Comparison of ENCODE assay signal across 8 mouse cellular contexts in the genomic region with DNA sequence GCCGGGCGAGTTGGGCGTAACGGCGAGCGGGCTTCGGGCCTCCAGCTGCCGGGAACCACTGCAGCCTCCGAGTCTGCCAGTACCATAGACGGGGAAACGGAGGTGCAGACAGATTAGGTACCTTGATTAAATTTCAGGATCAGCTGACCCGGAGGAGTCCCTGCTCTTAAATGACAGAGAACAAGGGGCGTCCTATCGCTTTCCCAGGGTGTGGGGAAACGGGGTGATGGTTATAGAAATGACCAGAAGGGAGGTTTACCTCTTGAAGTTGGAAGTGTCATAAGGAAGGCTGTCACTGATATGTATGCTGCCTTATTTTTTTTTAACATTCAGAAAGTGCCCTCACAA. TPM values are rescaled to one million over a fixed set of nuclear protein-coding genes. Genes with fewer than 3 reads are reported as not detected.
A peak's percentile ranks its signal among the peaks of the same experiment; 100 is the strongest.
DNase-seq lines count a peak whose midpoint lies in the region; ATAC-seq and TF ChIP-seq lines count a peak whose summit lies in the region.

No protein-coding gene starts in this region.

- peak; percentile 39; the same call in 1 of the 2 replicates for ATAC-seq in frontal cortex, adult (ENCODE audit: low TSS enrichment)
- ATAC-seq in liver, embryonic 11.5 days (replicated peaks; ENCODE audit: low FRiP score): no peak
- no peak for ATAC-seq in stomach, postnatal 0 days (ENCODE audit: low FRiP score, low TSS enrichment)

- no peak for TF ChIP-seq EP300 in stomach, postnatal 0 days (optimal IDR thresholded peaks at IDR 0.05)

- H3K4me3 ChIP-seq in spleen, adult 2 months (ENCODE audit: extremely low read depth, insufficient read depth, insufficient read length): peak overlapping the region; percentile 74
- peak overlapping the region; percentile 74 for H3K4me3 ChIP-seq in liver, embryonic 11.5 days (ENCODE audit: low read depth, low read length)
- H3K4me3 ChIP-seq in stomach, postnatal 0 days (ENCODE audit: low read depth, low read length): peak overlapping the region; percentile 75

- WGBS in spleen, adult 2 months: 0% methylated on average over 15 of the region's 15 CpGs
- under 1% methylated on average over 15 of the region's 15 CpGs for WGBS in liver, embryonic 11.5 days
- WGBS in stomach, postnatal 0 days: under 1% methylated on average over 15 of the region's 15 CpGs

- H3K4me2 ChIP-seq in liver, embryonic 11.5 days: peak overlapping the region; percentile 98
- peak overlapping the region; percentile 86 for H3K4me2 ChIP-seq in stomach, postnatal 0 days (replicated peaks; ENCODE audit: low read depth)

- H3K27me3 ChIP-seq in spleen, adult 2 months (ENCODE audit: control insufficient read depth, insufficient read depth, low read length): no peaks in the 10 kb centered on the region
- H3K27me3 ChIP-seq in liver, embryonic 11.5 days (replicated peaks; ENCODE audit: control insufficient read depth, insufficient read depth, low read length): no peaks in the 10 kb centered on the region
- H3K27me3 ChIP-seq in stomach, postnatal 0 days (ENCODE audit: control insufficient read depth, insufficient read depth, low read length): no peaks in the 10 kb centered on the region

- peaks cover 6% of the 10 kb centered on the region; the same call in 1 of the 2 replicates for H3K36me3 ChIP-seq in spleen, adult 2 months (ENCODE audit: control insufficient read depth, insufficient read depth, low read length)
- peaks cover 16% of the 10 kb centered on the region for H3K36me3 ChIP-seq in liver, embryonic 11.5 days (ENCODE audit: control insufficient read depth, insufficient read depth, low read length)
- H3K36me3 ChIP-seq in stomach, postnatal 0 days (ENCODE audit: control insufficient read depth, insufficient read depth, low read length): 0 out of 2 replicates have a peak, but pooled peaks cover 7% of the 10 kb centered on the region

- no peaks in the 10 kb centered on the region for H3K9me3 ChIP-seq in liver, embryonic 11.5 days (ENCODE audit: control insufficient read depth, low read length)
- H3K9me3 ChIP-seq in stomach, postnatal 0 days (ENCODE audit: control insufficient read depth, low read length): no peaks in the 10 kb centered on the region

- H3K4me1 ChIP-seq in spleen, adult 2 months (ENCODE audit: control insufficient read depth, insufficient read depth, insufficient read length): peaks cover 4% of the 10 kb centered on the region; the same call in 1 of the 2 replicates
- H3K4me1 ChIP-seq in liver, embryonic 11.5 days (replicated peaks; ENCODE audit: control insufficient read depth, insufficient read depth, low read length): peaks cover 19% of the 10 kb centered on the region
- peaks cover 5% of the 10 kb centered on the region; the same call in 1 of the 2 replicates for H3K4me1 ChIP-seq in stomach, postnatal 0 days (replicated peaks; ENCODE audit: control insufficient read depth, insufficient read depth)

- no peak for DNase-seq in frontal cortex, postnatal 14 days (ENCODE audit: low spot score in 2 of 2)
- DNase-seq in spleen, adult 2 months (ENCODE audit: low read depth in 1 of 2, low spot score in 2 of 2): no peak
- DNase-seq in spleen, postnatal 4 days (ENCODE audit: low spot score in 2 of 2): no peak
- DNase-seq in liver, embryonic 11.5 days (ENCODE audit: low spot score): no peak
- DNase-seq in stomach, postnatal 0 days (ENCODE audit: low spot score): no peak
- DNase-seq in right cerebral cortex, adult 2 months (ENCODE audit: low spot score in 2 of 2): no peak
- DNase-seq in urinary bladder, adult 18-20 months (ENCODE audit: low spot score in 2 of 2): no peak

- no peak for TF ChIP-seq POLR2A in spleen, adult 2 months (IDR thresholded peaks at IDR 0.05; ENCODE audit: low read depth, low read length)

- H3K27ac ChIP-seq in spleen, adult 2 months (ENCODE audit: insufficient read depth, low read length): peak overlapping the region; percentile 64
- peak overlapping the region; percentile 87 for H3K27ac ChIP-seq in liver, embryonic 11.5 days (ENCODE audit: low read depth, low read length)
- H3K27ac ChIP-seq in stomach, postnatal 0 days (replicated peaks): peak overlapping the region; percentile 95

- H3K9ac ChIP-seq in liver, embryonic 11.5 days (ENCODE audit: low read depth, low read length): peak overlapping the region; percentile 84
- H3K9ac ChIP-seq in stomach, postnatal 0 days (ENCODE audit: low read length): peak overlapping the region; percentile 82

- TF ChIP-seq CTCF in spleen, adult 2 months (IDR thresholded peaks at IDR 0.05; ENCODE audit: extremely low read depth, insufficient read depth, insufficient read length, insufficient replicate concordance): no peak
- TF ChIP-seq CTCF in stomach, postnatal 0 days (IDR thresholded peaks at IDR 0.05; ENCODE audit: low read depth): no peak

RNA-seq across cellular contexts. Expression of gene Armc6, which starts 0.5 kb away (rescaled TPM):
- 11.5 and 14.1 TPM in 2 replicates for polyA plus RNA-seq in spleen, adult 2 months (2012; rRNA removed)
- polyA plus RNA-seq in liver, embryonic 11.5 days (2014; fragmentation: Nextera tagmentation; extraction: Ambion mirVana): 34.8 and 35.0 TPM in 2 replicates
- 11.9 and 12.9 TPM in 2 replicates for polyA plus RNA-seq in stomach, postnatal 0 days (2015; fragmentation: Nextera tagmentation; extraction: Ambion mirVana)

RNA-seq across cellular contexts. Expression of gene Sugp2, which starts 0.7 kb away (rescaled TPM):
- polyA plus RNA-seq in spleen, adult 2 months (2012; rRNA removed): 38.3 and 40.0 TPM in 2 replicates
- 33.0 and 40.8 TPM in 2 replicates for polyA plus RNA-seq in liver, embryonic 11.5 days (2014; fragmentation: Nextera tagmentation; extraction: Ambion mirVana)
- polyA plus RNA-seq in stomach, postnatal 0 days (2015; fragmentation: Nextera tagmentation; extraction: Ambion mirVana): 7.8 and 9.0 TPM in 2 replicates

RNA-seq across cellular contexts. Expression of gene Slc25a42, which starts 22.6 kb away (rescaled TPM):
- polyA plus RNA-seq in spleen, adult 2 months (2012; rRNA removed): 16.4 and 18.6 TPM in 2 replicates
- 7.1 and 7.9 TPM in 2 replicates for polyA plus RNA-seq in liver, embryonic 11.5 days (2014; fragmentation: Nextera tagmentation; extraction: Ambion mirVana)
- 3.1 and 4.5 TPM in 2 replicates for polyA plus RNA-seq in stomach, postnatal 0 days (2015; fragmentation: Nextera tagmentation; extraction: Ambion mirVana)

RNA-seq across cellular contexts. Expression of gene Homer3, which starts 47.9 kb away (rescaled TPM):
- polyA plus RNA-seq in spleen, adult 2 months (2012; rRNA removed): 28.1 and 34.7 TPM in 2 replicates
- polyA plus RNA-seq in liver, embryonic 11.5 days (2014; fragmentation: Nextera tagmentation; extraction: Ambion mirVana): 33.9 and 37.9 TPM in 2 replicates
- polyA plus RNA-seq in stomach, postnatal 0 days (2015; fragmentation: Nextera tagmentation; extraction: Ambion mirVana): 13.8 and 17.5 TPM in 2 replicates
